Mouse (Mus musculus) olfactory bulb, adult 2 months (tissue): ENCODE data around the gene Pi4ka.

Experiments
- CTCF ChIP-seq: fragments of 200-500 bp; IDR thresholded peaks from 2 replicates; pipeline ENCODE4 v1.5.1; 2012; ENCODE audit warnings: low read depth, mild to moderate bottlenecking, low read length, moderate library complexity; ENCODE audit not compliant: insufficient read depth
- POLR2A ChIP-seq: fragments of 200-500 bp; IDR thresholded peaks from 2 replicates; pipeline ENCODE4 v1.6.1; 2012; ENCODE audit warnings: mild to moderate bottlenecking, low read depth, low read length, moderate library complexity; ENCODE audit not compliant: insufficient read depth

DNA sequence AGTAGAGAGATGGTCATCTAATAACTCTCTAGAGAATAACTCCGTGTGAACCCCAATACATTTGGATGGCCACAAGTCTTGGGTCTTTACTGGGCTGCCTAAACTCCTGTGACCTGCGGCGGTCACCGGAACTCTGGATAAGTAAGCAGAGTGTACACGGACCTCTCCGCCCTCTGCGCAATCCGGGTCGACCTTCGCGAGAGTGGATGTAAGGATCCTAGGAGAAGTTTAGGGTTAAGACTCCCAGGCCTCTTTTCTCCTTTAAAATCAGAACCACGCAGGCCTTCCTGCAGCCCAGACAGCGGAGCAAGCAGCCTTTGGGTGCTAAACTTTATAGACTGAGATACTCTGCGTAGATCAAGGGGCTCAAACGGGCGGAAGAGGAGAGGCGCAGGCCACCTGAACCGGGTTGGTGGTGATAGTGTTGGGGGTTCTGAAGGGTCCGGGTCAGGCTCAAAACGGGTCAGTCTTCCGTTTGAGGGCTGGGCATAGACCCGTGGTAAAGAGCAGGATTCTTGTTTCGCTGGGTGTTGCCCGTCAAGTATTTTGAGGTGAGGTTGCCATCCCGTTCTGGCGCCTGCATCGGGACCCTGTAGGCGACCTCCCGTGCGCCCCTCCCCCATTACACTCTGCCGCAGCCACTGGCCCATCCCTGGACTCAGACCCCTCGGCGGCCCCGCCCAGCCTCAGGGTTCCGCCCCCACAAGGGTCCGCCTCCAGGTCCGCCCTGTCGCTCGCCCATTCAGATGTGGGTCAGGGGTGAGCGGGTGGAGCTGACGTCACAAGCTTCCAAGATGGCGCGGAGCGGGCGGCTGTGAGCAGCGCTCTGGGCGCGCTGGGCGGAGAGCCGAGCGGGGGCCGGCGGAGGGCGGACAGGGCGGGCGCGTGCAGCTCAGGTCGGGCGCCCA is 173.1 kb downstream of the Pi4ka start, which contains the start of gene Hic2:
- TF ChIP-seq CTCF, result no peak
- TF ChIP-seq POLR2A, result peak; percentile 93
